Mouse (Mus musculus): Measurements from ENCODE around the gene Tcap.

- TF ChIP-seq CTCF (IDR thresholded peaks at IDR 0.05) (no peak), EP300 (IDR thresholded peaks at IDR 0.05; ENCODE audit: insufficient read depth, low read depth, low read length) (no peak)
Observed at GRCm38 (mm10) chr11:98367863-98368186, 15.8 kb upstream of the Tcap start.

Data from heart, adult 2 months (tissue).